Mouse (Mus musculus): ENCODE data around the gene Vamp2. TPM values are rescaled to one million over a fixed set of nuclear protein-coding genes. Genes with fewer than 3 reads are reported as not detected.
A peak's percentile ranks its signal among the peaks of the same experiment; 100 is the strongest.
"Not testable (repeated sequence)": the region's sequence is repeated elsewhere in the genome, so short reads cannot be mapped to it uniquely, and the experiment has no call there.

The Vamp2 gene
- total and polyA plus RNA-seq, 2 experiments, result 5.2 to 36.9 TPM

DNA sequence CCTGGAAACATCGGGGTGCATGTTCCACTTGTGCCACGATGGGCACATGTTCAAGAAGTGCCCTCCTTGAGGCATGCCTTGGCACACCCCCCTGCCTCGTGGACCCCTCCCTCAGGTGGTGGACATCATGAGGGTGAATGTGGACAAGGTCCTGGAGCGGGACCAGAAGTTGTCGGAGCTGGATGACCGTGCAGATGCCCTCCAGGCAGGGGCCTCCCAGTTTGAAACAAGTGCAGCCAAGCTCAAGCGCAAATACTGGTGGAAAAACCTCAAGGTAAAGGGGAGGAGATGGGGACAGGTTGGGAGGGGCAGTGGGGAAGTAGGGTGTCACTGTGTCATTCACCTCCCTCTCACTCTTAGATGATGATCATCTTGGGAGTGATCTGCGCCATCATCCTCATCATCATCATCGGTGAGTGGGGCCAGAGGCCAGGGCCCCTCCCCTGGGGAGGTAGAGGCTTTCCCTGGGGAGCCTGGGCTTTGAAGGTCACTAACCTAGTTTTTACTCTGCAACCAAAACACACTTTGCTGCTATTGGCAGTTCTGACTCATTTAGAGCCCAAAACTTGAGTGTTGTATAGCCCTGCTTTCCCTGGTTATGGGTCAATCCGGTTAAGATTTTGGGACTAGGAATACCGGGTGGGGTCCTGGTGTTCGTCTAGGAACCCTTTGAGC is 1.5 kb downstream of the Vamp2 start:
- peaks cover 15% of the 10 kb centered on the region for H3K4me1 ChIP-seq (ENCODE audit: control insufficient read depth, insufficient read depth, low read length)
- DNase-seq (ENCODE audit: extremely low read depth, low read depth, low spot score), result no peak
- H3K9ac ChIP-seq (ENCODE audit: low read depth, low read length), result peak overlapping the region; percentile 100
- 78% methylated on average over 12 of the region's 12 CpGs for WGBS
- peak overlapping the region; percentile 96 for H3K4me3 ChIP-seq (ENCODE audit: insufficient read depth, low read depth, low read length)
- no peak overlapping the region for H3K27ac ChIP-seq (replicated peaks; ENCODE audit: insufficient read depth, low read depth, low read length)
- H3K79me2 ChIP-seq (ENCODE audit: control insufficient read depth, insufficient read depth, low read length), result peaks cover 16% of the 10 kb centered on the region
- TF ChIP-seq CTCF (IDR thresholded peaks at IDR 0.05; ENCODE audit: low read depth, low read length) (no peak), POLR2A (IDR thresholded peaks at IDR 0.05; ENCODE audit: extremely low read depth, insufficient read depth, low read length) (no peak)
- no peaks in the 10 kb centered on the region for H3K27me3 ChIP-seq (ENCODE audit: control insufficient read depth, insufficient read depth, low read length)
- H3K36me3 ChIP-seq (ENCODE audit: control insufficient read depth, insufficient read depth, low read length), result peaks cover 2% of the 10 kb centered on the region; the same call in 1 of the 2 replicates

- Histone ChIP-seq H3K27me3 (ENCODE audit: control insufficient read depth, insufficient read depth, low read length) (no peaks in the 10 kb centered on the region), H3K4me3 (ENCODE audit: insufficient read depth, low read depth, low read length) (no peak overlapping the region), H3K79me2 (ENCODE audit: control insufficient read depth, insufficient read depth, low read length) (peaks cover 16% of the 10 kb centered on the region), H3K9ac (ENCODE audit: low read depth, low read length) (no peak overlapping the region), H3K27ac (replicated peaks; ENCODE audit: insufficient read depth, low read depth, low read length) (no peak overlapping the region), H3K4me1 (ENCODE audit: control insufficient read depth, insufficient read depth, low read length) (peaks cover 15% of the 10 kb centered on the region), H3K36me3 (ENCODE audit: control insufficient read depth, insufficient read depth, low read length) (peaks cover 2% of the 10 kb centered on the region; the same call in 1 of the 2 replicates)
- TF ChIP-seq CTCF (IDR thresholded peaks at IDR 0.05; ENCODE audit: low read depth, low read length) (no peak), POLR2A (IDR thresholded peaks at IDR 0.05; ENCODE audit: extremely low read depth, insufficient read depth, low read length) (no peak)
- WGBS, result 68% methylated on average over 6 of the region's 6 CpGs
- no peak for DNase-seq (ENCODE audit: extremely low read depth, low read depth, low spot score)
Observed at GRCm38 (mm10) chr11:69090367-69090766, 2.1 kb downstream of the Vamp2 start.

GRCm38 (mm10) chr11:69091566-69092385 is 3.5 kb downstream of the Vamp2 start:
- DNase-seq (ENCODE audit: extremely low read depth, low read depth, low spot score), result no peak
- 65% methylated on average over 7 of the region's 7 CpGs for WGBS
- peaks cover 16% of the 10 kb centered on the region for H3K79me2 ChIP-seq (ENCODE audit: control insufficient read depth, insufficient read depth, low read length)
- H3K4me3 ChIP-seq (ENCODE audit: insufficient read depth, low read depth, low read length), result no peak overlapping the region
- H3K36me3 ChIP-seq (ENCODE audit: control insufficient read depth, insufficient read depth, low read length), result peaks cover 2% of the 10 kb centered on the region; the same call in 1 of the 2 replicates
- no peaks in the 10 kb centered on the region for H3K27me3 ChIP-seq (ENCODE audit: control insufficient read depth, insufficient read depth, low read length)
- no peak for TF ChIP-seq CTCF (IDR thresholded peaks at IDR 0.05; ENCODE audit: low read depth, low read length)
- no peak for TF ChIP-seq POLR2A (IDR thresholded peaks at IDR 0.05; ENCODE audit: extremely low read depth, insufficient read depth, low read length)
- no peak overlapping the region for H3K9ac ChIP-seq (ENCODE audit: low read depth, low read length)
- H3K27ac ChIP-seq (replicated peaks; ENCODE audit: insufficient read depth, low read depth, low read length), result no peak overlapping the region
- peaks cover 15% of the 10 kb centered on the region for H3K4me1 ChIP-seq (ENCODE audit: control insufficient read depth, insufficient read depth, low read length)

GRCm38 (mm10) chr11:69092386-69092751 is 4.1 kb downstream of the Vamp2 start:
- Histone ChIP-seq H3K27me3 (ENCODE audit: control insufficient read depth, insufficient read depth, low read length) (no peaks in the 10 kb centered on the region), H3K27ac (replicated peaks; ENCODE audit: insufficient read depth, low read depth, low read length) (no peak overlapping the region; the same call in 1 of the 2 replicates), H3K4me1 (ENCODE audit: control insufficient read depth, insufficient read depth, low read length) (peaks cover 15% of the 10 kb centered on the region), H3K4me3 (ENCODE audit: insufficient read depth, low read depth, low read length) (no peak overlapping the region), H3K9ac (ENCODE audit: low read depth, low read length) (no peak overlapping the region), H3K36me3 (ENCODE audit: control insufficient read depth, insufficient read depth, low read length) (peaks cover 2% of the 10 kb centered on the region; the same call in 1 of the 2 replicates), H3K79me2 (ENCODE audit: control insufficient read depth, insufficient read depth, low read length) (peaks cover 16% of the 10 kb centered on the region)
- TF ChIP-seq CTCF (IDR thresholded peaks at IDR 0.05; ENCODE audit: low read depth, low read length) (peak; percentile 88), POLR2A (IDR thresholded peaks at IDR 0.05; ENCODE audit: extremely low read depth, insufficient read depth, low read length) (no peak)
- DNase-seq (ENCODE audit: extremely low read depth, low read depth, low spot score), result peak; percentile 68
- WGBS, result 4% methylated on average over 3 of the region's 3 CpGs

DNA sequence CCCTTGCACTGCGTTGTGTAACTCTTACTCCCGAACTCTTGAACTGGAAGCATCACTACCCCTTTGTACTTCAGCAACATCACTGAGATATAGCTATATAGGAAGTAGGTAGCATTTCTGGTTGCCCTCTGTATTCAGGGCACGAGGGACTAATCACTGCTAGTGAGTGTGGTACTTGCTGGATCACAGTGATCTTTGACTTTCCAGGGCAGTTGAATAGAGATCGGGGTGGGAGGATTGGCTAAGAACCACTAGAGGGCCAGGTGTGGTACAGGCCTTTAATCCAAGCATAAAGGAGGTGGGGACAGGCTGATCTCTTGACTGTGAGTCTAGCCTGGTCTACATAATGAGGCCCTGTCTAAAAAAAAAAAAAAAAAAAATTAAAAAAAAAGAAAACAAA is 4.6 kb downstream of the Vamp2 start:
- WGBS, result 54% methylated on average over 4 of the region's 4 CpGs
- TF ChIP-seq CTCF (IDR thresholded peaks at IDR 0.05; ENCODE audit: low read depth, low read length) (no peak; the same call in 1 of the 2 replicates), POLR2A (IDR thresholded peaks at IDR 0.05; ENCODE audit: extremely low read depth, insufficient read depth, low read length) (no peak)
- no peak overlapping the region for H3K9ac ChIP-seq (ENCODE audit: low read depth, low read length)
- H3K79me2 ChIP-seq (ENCODE audit: control insufficient read depth, insufficient read depth, low read length), result peaks cover 16% of the 10 kb centered on the region
- H3K4me3 ChIP-seq (ENCODE audit: insufficient read depth, low read depth, low read length), result no peak overlapping the region
- no peak overlapping the region; the same call in 1 of the 2 replicates for H3K27ac ChIP-seq (replicated peaks; ENCODE audit: insufficient read depth, low read depth, low read length)
- DNase-seq (ENCODE audit: extremely low read depth, low read depth, low spot score), result peak; percentile 45
- no peaks in the 10 kb centered on the region for H3K27me3 ChIP-seq (ENCODE audit: control insufficient read depth, insufficient read depth, low read length)
- peaks cover 2% of the 10 kb centered on the region; the same call in 1 of the 2 replicates for H3K36me3 ChIP-seq (ENCODE audit: control insufficient read depth, insufficient read depth, low read length)
- H3K4me1 ChIP-seq (ENCODE audit: control insufficient read depth, insufficient read depth, low read length), result peaks cover 17% of the 10 kb centered on the region

DNA sequence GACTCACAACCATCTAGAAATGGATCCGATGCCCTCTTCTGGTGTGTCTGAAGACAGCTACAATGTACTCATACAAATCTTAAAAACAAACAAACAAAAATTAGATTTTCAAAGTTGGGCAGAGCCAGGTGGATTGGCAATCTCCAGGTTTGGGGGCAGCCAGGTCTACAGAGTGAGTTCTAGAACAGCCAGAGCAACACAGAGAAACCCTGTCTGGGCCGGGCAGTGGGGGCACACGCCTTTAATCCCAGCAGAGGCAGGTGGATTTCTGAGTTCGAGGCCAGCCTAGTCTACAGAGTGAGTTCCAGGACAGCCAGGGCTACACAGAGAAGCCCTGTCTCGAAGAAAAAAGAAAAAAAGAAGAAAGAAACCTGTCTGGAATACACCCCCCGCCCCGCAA is 5.6 kb downstream of the Vamp2 start:
- DNase-seq (ENCODE audit: extremely low read depth, low read depth, low spot score), result not testable (repeated sequence)
- Histone ChIP-seq H3K79me2 (ENCODE audit: control insufficient read depth, insufficient read depth, low read length) (peaks cover 11% of the 10 kb centered on the region), H3K4me1 (ENCODE audit: control insufficient read depth, insufficient read depth, low read length) (peaks cover 21% of the 10 kb centered on the region)

More for the DNA sequence above, 5.6 kb downstream of the Vamp2 start:
- WGBS, result 86% methylated on average over 7 of the region's 7 CpGs
- H3K27ac ChIP-seq (replicated peaks; ENCODE audit: insufficient read depth, low read depth, low read length), result 0 out of 2 replicates have a peak overlapping the region, but pooled peaks have one; percentile 11
- not testable (repeated sequence) for H3K9ac ChIP-seq (ENCODE audit: low read depth, low read length); H3K36me3 ChIP-seq (ENCODE audit: control insufficient read depth, insufficient read depth, low read length); H3K4me3 ChIP-seq (ENCODE audit: insufficient read depth, low read depth, low read length); H3K27me3 ChIP-seq (ENCODE audit: control insufficient read depth, insufficient read depth, low read length)

Measured in liver, adult 2 months (tissue).